Mouse (Mus musculus) megakaryocyte, embryonic 14.5 days (primary cell): ENCODE measurements around the gene Ndc1.

ENCODE experiments used
- FLI1 ChIP-seq: IDR thresholded peaks from 2 replicates; pipeline ENCODE4 v1.6.1; 2012; ENCODE audit warnings: low read length, inconsistent platforms, mixed read lengths
- GATA1 ChIP-seq: IDR thresholded peaks from 3 replicates; pipeline ENCODE4 v1.6.1; 2012; ENCODE audit warnings: mixed read lengths, low read length, inconsistent platforms, borderline replicate concordance

- TF ChIP-seq GATA1 (no peak), FLI1 (no peak)
Observed at GRCm38 (mm10) chr4:107362755-107363154, 4.8 kb upstream of the Ndc1 start.
